Mouse (Mus musculus): ENCODE measurements around the gene Gm21921. TPM values are rescaled to one million over a fixed set of nuclear protein-coding genes. Genes with fewer than 3 reads are reported as not detected.
"Not testable (repeated sequence)": the region's sequence is repeated elsewhere in the genome, so short reads cannot be mapped to it uniquely, and the experiment has no call there.

The Gm21921 gene
- total RNA-seq (2021): not detected
- long read RNA-seq, experiment 1: 0 reads
- long read RNA-seq, experiment 2: 0 reads

GRCm38 (mm10) chrY:24796143-24796542, at the start of gene Gm21921:
Gm21921 (minus strand) TSS chrY:24796243.
- DNase-seq; H3K4me3 ChIP-seq; intact Hi-C loops (cut with DNase I): not testable (repeated sequence)

More at GRCm38 (mm10) chrY:24796143-24796542, at the start of gene Gm21921:
- H3K27ac ChIP-seq: not testable (repeated sequence)
